Mouse (Mus musculus): Measurements from ENCODE around the gene Saa3. TPM values are rescaled to one million over a fixed set of nuclear protein-coding genes. Genes with fewer than 3 reads are reported as not detected.

The Saa3 gene
- 0.08 TPM for polyA plus RNA-seq (2017; shearing (Covaris generic))

GRCm38 (mm10) chr7:46715600-46715999 is at the start of gene Saa3:
Gene Saa3, minus strand, starts transcription at chr7:46715700.

DNA sequence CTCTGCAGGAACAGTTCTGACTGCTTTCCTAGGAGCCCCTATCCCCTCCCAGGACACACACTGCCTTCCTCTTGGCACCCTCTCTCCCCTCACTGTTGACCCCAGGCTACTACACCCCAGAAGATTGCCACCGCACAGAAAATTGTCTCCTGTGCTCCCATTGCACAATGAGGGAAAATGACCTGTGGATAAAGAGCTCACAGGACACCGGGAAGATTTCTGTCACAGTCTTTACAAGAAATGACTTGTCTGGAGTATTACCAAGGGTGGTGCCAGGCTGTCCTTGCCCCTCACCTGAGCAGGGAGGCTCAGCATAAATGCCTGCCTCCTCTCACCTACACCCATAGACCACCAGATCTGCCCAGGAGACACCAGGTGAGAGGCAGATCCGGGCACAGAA is 36.0 kb upstream of the Saa3 start, which contains the start of gene Saa2:
Gene Saa2, plus strand, starts transcription at position 301 of the 400 bp plus-strand sequence.

GRCm38 (mm10) chr7:46742880-46743279 is 27.4 kb upstream of the Saa3 start, which contains the start of gene Saa1:
Gene Saa1, minus strand, starts transcription at chr7:46742980.

GRCm38 (mm10) chr7:46732458-46732857 is 17.0 kb upstream of the Saa3 start, which contains the start of gene Saa4:
Gene Saa4, minus strand, starts transcription at chr7:46732603.

DNA sequence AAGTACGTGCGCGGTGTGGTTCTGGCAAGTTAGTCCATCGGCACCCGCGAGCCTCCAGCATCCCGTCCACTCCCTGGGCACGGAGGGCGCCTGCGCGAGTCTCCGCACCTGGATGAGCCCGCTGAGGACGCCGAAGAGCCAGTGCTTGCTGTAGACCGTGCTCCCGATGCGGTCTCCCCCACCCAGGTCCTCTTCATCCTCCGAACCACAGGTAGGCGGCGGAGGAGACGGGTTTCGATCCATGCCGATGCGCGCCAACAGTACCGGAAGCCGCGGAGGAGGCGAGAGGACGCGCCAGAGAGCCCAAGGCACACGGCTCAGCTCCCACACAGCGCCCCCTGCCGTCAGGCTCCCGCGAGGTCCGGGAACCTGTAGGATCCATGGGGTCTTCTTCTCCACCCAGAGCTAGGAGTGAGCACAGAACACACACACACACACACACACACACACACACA is 5.1 kb downstream of the Saa3 start, which contains the start of gene Saal1:
Gene Saal1, minus strand, starts transcription at position 291 of the 455 bp plus-strand sequence.

GRCm38 (mm10) chr7:46672160-46672672 is 43.3 kb downstream of the Saa3 start, which contains the start of gene Tph1:
Gene Tph1, minus strand, starts transcription at chr7:46672537.

Other genes starting within 250 kb of the Saa3 start
- gene Sergef, start 75.9 kb downstream of the Saa3 start, polyA plus RNA-seq (2017; shearing (Covaris generic)) = 20.2 TPM
- gene Tph1, start 43.2 kb downstream of the Saa3 start, polyA plus RNA-seq (2017; shearing (Covaris generic)) = 1.0 TPM
- gene Saal1, start 5.0 kb downstream of the Saa3 start, polyA plus RNA-seq (2017; shearing (Covaris generic)) = 19.5 TPM
- gene Saa4, start 16.9 kb upstream of the Saa3 start, polyA plus RNA-seq (2017; shearing (Covaris generic)) = not detected
- gene Saa1, start 27.3 kb upstream of the Saa3 start, polyA plus RNA-seq (2017; shearing (Covaris generic)) = not detected
- not detected for gene Saa2, start 36.1 kb upstream of the Saa3 start, polyA plus RNA-seq (2017; shearing (Covaris generic))
- gene Hps5, start 80.4 kb upstream of the Saa3 start, polyA plus RNA-seq (2017; shearing (Covaris generic)) = 33.8 TPM
- gene Gtf2h1, start 80.4 kb upstream of the Saa3 start, polyA plus RNA-seq (2017; shearing (Covaris generic)) = 52.1 TPM
- 1,105 TPM for gene Ldha, start 125.8 kb upstream of the Saa3 start, polyA plus RNA-seq (2017; shearing (Covaris generic))
- gene Ldhc, start 145.5 kb upstream of the Saa3 start, polyA plus RNA-seq (2017; shearing (Covaris generic)) = not detected
- 140 TPM for gene Tsg101, start 204.3 kb upstream of the Saa3 start, polyA plus RNA-seq (2017; shearing (Covaris generic))
- gene Uevld, start 242.8 kb upstream of the Saa3 start, polyA plus RNA-seq (2017; shearing (Covaris generic)) = 6.9 TPM

Measured in CD4-positive, CD25-positive, alpha-beta regulatory T cell (primary cell).